Mouse (Mus musculus) C2C12 (cell line): ENCODE data around the gene Hsp90b1.
"Not testable (repeated sequence)": the region's sequence is repeated elsewhere in the genome, so short reads cannot be mapped to it uniquely, and the experiment has no call there.

Experiments used
- CTCF ChIP-seq: IDR thresholded peaks from one replicate; pipeline ENCODE4 v1.5.1; 2011; ENCODE audit not compliant: control insufficient read depth, insufficient read depth, insufficient read length
- MAX ChIP-seq: IDR thresholded peaks from one replicate; pipeline ENCODE4 v1.6.1; 2011; ENCODE audit warnings: mild to moderate bottlenecking, control low read depth
- MYOG ChIP-seq: IDR thresholded peaks from one replicate; pipeline ENCODE4 v1.6.1; 2011; ENCODE audit not compliant: control insufficient read depth, insufficient read length; ENCODE audit errors: extremely low read depth
- USF1 ChIP-seq: IDR thresholded peaks from one replicate; pipeline ENCODE4 v1.6.1; 2011; ENCODE audit warnings: low read depth, mild to moderate bottlenecking, control low read depth, moderate library complexity

DNA sequence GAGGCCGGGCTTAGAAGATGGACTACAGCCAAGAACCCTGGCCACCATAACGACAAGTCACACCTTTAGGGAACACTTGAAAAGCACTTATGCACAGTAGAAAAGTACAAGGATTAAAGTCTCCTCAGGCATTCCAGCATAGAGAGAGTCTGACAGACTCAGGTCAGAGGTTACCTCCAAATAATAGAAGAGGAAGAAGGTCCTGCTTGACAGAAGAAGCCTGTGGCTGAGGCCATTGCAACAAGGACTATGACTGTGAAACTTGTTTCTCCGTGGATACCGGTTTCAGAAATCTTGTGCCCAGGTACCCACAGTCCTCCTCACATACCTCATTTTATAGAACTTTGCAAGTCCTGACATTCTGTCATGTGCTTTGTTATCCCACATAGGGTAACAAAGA, 34.8 kb downstream of the Hsp90b1 start:
- not testable (repeated sequence) for TF ChIP-seq CTCF, USF1, MYOG, MAX
